Mouse (Mus musculus) myocyte (in vitro differentiated cells): ENCODE data around the gene Sys1.

Experiments
- CEBPB ChIP-seq: IDR thresholded peaks from 2 replicates; pipeline ENCODE4 v1.6.1; 2011; ENCODE audit warnings: mild to moderate bottlenecking, moderate library complexity; ENCODE audit not compliant: poor library complexity, insufficient read depth, severe bottlenecking
- MAX ChIP-seq: IDR thresholded peaks from one replicate; pipeline ENCODE4 v1.6.1; 2011; ENCODE audit warnings: low read depth, mild to moderate bottlenecking, control low read depth
- MYOD1 ChIP-seq, 3 experiments: IDR thresholded peaks; one replicate each; pipeline ENCODE4 v1.6.1; 2011; ENCODE audit warnings: control low read depth in 2 of 3, low read depth in 2 of 3, mild to moderate bottlenecking in 2 of 3, moderate library complexity in 1 of 3; ENCODE audit not compliant: insufficient read length in 2 of 3, control insufficient read depth in 1 of 3
- POLR2A ChIP-seq: IDR thresholded peaks from one replicate; pipeline ENCODE4 v1.6.1; 2011; ENCODE audit warnings: low read depth, mild to moderate bottlenecking, control low read depth, moderate library complexity; ENCODE audit not compliant: insufficient read length

GRCm38 (mm10) chr2:164445399-164446085 is 11.2 kb upstream of the Sys1 start:
- TF ChIP-seq POLR2A (no peak), CEBPB (no peak), MAX (no peak), MYOD1 (IDR thresholded peaks at IDR 0.05; ENCODE audit: control insufficient read depth in 1 of 3, insufficient read length in 2 of 3, low read depth in 2 of 3) (no peak)
